Mouse (Mus musculus) heart, adult 9 months (tissue): ENCODE results near the gene Rnf150.
"Not testable (repeated sequence)": the region's sequence is repeated elsewhere in the genome, so short reads cannot be mapped to it uniquely, and the experiment has no call there.

Experiments used
- DNase-seq, 2 experiments: peaks; one replicate each; pipeline ENCODE4 v3.0.0; 2022; ENCODE audit warnings: low spot score in 2 of 2

Gene Rnf150

DNA sequence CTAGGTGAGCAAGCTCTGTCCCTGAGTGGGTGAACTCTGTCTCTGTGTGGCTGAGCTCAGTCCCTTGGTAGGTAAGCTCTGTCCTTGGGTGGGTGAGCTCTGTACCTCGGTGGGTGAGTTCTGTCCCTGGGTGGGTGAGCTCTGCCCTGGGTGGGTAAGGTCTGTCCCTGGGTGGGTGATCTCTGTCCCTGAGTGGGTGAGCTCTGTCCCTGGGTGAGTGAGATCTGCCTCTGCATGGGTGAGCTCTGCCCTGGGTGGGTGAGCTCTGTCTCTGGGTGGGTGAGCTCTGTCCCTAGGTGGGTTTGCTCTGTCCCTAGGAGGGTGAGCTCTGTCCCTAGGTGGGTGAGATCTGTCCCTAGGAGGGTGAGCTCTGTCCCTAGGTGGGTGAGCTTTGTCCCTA lies 213.5 kb downstream of the Rnf150 start:
- no peak for DNase-seq

DNA sequence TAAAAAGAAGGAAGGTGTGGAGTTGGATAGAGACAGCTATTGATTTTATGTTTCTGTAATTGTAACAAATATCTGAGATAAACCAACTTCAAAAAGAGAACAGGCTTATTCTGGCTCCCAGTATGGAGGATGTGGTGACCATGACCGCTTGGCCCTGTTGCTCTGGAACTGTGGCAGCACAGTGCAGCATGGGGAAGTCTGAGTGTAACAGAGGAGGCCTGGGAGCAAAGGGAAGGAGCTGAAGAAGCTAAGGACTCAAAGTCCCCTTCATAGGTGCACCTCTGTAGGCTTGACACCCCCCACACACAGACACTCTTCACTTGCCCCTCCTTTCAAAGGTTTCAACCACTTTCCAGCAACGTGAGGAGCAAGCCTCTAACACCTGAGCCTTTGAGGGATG lies 214.2 kb downstream of the Rnf150 start:
- DNase-seq, result no peak

DNA sequence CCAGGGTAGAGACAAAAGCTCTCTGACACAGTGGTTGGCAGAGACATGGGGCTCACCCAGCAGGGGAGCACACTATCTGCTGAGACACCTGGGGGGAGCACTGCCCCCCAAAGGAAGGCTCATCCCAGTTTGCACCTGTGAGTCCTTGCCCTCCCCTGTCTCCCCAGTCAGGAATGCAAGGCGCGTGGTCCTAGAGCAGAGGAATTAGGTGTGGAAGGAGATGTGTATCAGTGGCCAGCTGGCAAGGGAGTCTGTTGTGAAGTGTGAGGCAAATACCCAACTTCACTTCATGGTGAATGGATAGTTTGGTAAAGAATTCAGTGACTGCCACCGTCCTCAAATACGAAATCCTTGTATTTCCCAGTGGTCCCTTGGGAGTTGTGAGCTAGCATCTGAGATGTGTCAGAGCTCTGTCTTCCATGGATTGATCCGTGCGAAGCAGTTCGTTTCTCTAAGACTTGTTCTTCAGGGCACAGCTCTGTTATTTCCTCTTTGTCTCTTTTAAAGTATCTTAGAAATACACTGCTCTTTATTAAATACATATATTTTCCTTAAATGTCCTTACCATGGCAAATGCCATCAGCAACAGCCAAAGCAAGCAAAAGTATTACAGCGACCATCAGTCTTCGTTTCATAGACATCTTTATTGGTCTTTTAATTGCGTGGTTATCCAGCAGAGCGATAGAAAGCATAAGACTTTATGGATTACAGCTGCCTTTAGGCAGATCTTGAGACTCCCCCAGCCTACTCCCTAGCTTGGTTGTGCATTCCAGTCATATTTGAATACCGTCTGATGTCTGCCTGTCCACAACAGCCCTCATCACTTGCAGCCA lies 215.8 kb downstream of the Rnf150 start:
- no peak for DNase-seq

DNA sequence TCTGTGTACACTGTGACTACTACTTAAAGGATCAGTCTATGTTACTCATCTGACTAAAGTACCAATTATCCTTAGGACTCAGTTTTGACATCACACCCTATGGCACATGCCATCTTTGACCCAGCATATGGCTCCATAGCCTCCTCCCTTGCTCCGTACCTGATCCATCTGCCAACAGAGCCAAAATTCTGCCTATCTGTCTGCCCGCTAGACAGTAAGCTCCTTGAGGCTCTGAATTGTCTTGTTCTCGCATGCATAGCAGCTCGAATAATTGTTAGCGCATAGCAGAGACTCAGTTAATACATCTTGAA lies 216.3 kb downstream of the Rnf150 start:
- no peak for DNase-seq

DNA sequence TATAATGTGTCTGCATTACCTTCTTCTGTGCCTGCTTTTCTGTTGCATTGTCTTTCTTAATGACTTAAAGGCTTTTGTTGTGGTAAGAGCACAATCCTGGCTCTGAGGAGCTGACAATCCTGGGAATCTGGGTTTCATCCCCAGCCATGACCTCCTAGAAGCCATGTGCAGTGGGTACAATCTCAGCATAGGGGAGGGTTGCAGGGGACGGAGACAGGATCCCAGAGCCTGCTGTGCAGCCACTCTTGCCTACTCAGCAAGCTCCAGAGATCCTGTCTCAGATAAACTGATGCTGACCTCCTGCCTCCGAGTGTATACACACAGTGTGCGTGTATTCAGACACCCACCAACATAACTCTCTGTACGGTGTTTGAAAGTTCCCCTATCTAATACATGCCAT lies 218.1 kb downstream of the Rnf150 start:
- no peak for DNase-seq

DNA sequence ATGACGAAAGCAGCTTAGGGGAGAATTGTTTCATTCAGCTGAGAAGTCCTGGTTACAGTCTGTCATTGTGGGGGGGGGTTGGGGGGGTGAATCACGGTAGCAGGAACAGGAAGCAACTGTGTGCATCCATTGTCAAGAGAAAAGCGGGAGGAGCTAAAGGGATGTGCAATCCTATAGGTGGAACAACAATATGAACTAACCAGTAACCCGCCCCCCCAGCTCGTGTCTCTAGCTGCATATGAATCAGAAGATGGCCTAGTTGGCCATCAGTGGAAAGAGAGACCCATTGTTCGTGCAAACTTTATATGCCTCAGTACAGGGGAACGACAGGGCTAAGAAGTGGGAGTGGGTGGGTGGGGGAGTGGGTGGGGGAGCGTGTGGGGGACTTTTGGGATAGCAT lies 218.7 kb downstream of the Rnf150 start:
- DNase-seq, result not testable (repeated sequence)

DNA sequence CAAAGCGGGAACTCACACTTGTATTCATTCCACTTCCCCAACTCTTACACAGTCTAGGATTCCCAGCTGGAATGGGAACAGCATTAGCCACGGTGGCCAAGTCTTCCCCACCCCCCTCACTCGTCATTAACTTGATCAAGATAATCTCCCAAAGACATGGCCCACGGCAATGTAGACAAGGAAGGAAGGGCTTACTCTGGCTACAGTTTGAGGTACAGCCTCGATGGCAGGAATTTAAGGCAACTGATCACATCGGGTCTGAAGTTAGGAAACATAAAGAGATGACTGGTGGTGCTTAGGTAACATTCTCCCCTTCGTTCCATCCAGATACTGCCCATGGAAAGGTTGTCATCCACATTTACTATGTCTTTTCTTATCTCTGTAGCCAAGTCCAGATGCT lies 219.1 kb downstream of the Rnf150 start:
- DNase-seq, result no peak

DNA sequence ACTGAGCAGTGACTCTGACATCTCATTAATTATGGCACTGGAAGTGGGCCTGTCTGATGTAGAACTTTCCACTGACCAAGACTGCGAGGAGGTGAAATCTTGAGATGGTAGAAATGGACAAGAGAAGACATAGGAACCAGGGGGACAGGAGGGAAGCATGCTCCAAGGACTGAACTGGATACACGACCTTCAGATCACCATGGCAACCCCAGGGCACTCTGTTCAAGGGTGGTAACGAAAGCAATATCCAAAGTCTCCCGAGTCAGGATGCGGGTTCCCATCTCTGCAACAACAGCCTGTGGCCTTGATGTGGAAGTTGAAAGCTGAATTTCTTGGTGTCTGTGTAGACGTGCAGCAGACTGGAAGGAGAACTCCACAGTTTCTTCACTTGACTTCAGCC lies 220.3 kb downstream of the Rnf150 start:
- DNase-seq, result no peak

DNA sequence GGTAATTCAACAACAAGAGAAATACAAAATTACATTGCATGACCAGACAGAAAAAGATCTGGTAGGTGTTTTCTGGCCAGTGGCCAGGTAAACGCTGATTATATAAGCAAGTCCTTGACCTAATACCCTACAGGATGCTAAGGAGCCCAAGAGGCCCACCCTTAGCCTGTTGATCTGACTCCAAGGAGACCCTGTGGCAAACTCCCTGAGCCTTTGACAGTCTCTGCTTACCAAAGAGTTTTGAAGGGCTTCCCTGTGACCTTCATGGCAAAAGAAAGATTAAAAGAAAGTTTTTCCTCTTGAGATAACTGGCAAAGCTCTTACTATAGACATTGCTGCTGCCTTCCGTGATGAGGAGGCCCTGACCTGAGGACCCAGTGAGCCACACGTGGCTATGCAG lies 222.4 kb downstream of the Rnf150 start:
- no peak for DNase-seq

DNA sequence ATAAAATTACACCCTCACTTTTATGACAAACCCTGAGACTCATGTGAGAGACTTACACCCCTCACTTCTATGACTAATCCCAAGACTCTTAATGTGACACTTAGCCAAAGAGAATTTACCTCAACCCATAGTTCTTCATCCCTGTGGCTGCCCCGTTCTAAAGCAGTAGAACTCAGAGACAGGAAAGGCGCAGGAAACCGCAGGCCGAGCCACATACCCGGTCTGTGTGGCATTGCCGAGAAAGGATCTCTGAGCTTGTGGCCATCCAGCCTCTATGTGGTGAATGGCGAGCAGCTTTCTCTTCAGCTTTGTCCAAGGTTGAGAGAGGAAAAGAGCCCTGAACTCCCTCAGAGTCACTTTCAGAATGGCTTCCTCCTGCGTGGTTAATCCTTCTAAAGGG lies 223.5 kb downstream of the Rnf150 start:
- no peak for DNase-seq

DNA sequence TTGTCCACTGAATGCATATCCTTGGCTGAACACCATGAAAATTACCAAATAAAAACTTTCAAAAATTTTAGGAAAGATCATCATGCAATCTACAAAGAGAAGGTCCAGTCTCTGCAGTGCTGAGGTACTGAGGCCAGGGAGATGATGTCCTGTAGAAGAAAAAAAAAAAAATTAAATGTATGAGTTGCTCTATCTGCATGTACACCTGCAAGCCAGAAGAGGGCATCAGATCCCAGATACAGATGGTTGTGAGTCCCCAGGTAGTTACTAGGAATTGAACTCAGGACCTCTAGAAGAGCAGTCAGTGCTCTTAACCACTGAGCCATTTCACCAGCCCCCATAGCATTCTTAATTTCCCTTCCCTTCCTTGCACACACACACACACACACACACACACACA lies 224.4 kb downstream of the Rnf150 start:
- no peak for DNase-seq

DNA sequence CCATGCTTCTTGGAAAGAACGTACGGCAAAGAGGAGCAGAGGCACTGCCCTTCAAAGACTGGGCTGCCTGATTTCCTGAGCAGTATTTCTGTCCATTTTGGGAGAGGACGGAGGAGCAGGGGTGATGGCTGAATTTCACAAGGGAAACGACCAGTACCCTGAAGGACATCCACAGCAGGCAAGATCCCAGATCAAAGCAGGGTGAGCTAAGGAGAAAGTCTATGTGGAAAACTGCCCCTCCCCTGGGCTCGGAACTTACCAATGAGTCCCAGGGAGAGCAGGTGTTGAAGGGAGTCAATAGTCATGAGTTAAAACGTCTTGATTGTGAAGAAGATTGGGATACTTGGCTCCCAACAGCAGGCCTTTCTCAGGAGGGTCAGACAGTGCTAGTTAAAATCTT lies 225.0 kb downstream of the Rnf150 start:
- DNase-seq, result no peak

DNA sequence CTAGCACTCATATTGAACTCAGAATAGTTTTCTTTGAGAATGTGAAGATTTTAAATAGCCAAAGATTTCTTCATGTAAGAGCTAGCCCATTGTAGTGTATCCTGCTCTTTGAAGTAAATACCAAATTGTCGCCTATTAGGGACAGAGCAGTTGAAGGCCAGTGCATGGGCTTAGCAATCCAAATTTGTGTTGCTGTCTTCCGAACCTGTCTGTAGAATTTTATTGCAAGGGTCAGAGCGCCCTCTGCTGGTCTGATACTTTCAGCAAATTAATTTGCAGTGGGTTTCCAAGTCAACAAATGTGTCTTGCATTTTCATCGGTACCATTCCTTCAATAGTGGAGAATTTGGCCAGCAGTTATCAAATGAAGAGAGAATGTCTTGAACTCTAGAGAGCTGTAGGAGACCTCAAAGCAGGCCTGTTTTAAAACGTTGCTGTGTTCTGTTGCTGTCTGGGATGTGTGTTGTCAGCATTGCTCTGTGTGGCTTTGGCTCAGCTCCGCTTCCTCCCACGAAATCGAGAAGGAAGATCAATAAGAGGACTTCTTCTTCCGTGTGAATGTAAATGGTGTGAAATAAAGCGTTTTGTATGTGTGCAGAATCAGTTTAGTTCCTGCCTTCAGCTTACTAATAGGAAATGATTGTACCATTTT lies 226.3 kb downstream of the Rnf150 start:
- DNase-seq, result peak; percentile 49 to 87

DNA sequence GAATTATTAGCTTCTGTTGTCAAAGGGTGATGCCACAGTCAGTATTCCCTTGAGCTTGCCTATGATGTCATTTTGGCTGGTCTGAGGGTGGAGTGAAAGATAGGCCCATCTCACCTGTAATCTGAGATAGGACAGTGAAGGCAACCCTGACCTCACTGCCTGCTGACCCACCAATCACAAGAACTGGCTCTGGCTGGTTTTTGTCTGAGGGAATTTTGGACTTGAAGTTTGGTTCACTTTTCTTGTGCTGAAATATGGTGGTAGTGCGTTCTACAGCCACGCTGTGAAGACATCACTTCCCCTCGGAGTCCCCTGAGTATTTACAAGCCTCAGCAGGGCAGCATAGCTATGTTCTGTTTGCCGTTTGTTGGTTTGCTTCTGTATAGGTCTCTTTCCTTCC lies 227.3 kb downstream of the Rnf150 start:
- DNase-seq, result no peak

DNA sequence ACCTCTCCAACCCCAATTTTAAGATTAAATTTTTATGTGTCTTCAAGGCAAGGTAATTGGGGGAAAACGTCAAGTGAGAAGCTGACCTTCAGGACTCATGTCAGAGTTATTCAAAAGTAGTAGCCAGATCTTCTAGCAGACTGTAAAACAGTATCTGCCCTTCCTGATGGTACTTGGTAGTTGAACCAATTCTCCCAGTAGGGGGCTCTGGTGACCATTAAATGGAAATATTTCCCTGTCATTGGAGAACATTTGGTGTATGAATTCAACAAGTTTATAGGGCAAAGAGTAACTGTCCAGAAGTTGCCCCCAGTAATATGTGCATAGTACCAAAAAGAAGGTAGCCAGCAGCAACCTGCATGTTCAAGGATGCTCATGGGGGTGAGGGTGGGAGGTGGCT lies 236.9 kb downstream of the Rnf150 start:
- peak in 1 of 2 experiments; percentile 36 for DNase-seq

DNA sequence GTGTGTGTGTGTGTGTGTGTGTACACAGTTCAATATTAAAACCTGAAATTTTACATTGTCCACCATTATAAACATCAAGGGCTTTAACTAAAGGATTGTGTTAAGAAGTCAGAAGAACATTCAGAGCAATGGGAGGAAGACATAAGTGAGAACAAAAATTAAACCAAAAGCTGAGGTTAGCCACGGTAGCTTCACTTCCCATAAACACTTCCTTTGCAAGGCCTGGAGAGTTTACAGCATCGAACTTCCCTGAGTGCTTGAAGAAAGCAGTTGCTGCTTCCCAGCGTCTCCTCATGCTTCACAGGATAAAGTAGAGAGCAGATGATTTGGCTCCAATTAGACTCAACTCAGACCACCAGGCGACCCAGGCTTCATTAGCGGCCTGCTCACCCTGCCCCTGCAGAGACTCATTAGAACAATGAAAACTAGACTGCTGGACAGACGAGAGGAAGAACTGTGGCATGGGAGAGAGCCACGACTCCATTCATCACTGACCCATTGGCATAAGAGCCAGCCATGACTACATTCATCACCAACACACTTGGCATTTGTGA lies 239.9 kb downstream of the Rnf150 start:
- DNase-seq, result no peak

DNA sequence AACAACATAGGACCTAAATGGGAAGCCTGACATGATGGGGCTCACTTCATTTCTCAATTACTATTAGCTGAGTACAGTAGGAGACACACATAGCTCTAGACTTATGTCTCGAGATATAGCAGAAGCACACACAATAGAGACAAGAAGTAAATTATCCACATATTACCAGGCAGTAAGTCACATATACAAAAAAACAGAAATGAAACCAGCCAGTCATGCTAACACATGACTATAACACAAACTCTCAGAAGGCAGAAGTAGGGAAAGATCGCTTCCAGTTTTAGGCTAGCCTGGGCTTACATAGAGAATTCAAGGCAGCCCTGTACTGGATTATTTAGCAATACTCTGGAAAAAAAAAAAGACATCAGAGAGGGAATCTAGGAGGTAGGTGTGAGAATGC lies 240.8 kb downstream of the Rnf150 start:
- DNase-seq, result no peak

DNA sequence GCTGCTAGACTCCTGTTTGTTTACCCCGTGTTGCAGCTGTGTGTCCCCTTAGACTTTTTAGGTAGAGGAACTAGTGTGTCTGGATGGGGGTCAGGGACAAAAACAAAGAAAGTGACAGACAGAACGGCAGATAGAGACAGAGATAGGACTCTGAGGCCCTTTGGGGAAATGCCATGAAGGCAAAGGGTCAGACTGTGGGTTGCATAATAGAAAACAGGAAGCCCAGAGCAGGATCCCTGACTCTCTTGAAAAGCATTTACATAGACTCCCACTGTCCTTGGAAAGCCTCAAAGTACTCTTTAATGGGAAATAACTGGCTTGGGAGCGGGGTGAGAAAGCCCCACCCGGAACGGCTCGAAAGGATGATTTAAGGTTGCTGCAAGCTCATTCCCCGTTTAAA lies 246.6 kb downstream of the Rnf150 start:
- DNase-seq, result peak in 1 of 2 experiments; percentile 30

DNA sequence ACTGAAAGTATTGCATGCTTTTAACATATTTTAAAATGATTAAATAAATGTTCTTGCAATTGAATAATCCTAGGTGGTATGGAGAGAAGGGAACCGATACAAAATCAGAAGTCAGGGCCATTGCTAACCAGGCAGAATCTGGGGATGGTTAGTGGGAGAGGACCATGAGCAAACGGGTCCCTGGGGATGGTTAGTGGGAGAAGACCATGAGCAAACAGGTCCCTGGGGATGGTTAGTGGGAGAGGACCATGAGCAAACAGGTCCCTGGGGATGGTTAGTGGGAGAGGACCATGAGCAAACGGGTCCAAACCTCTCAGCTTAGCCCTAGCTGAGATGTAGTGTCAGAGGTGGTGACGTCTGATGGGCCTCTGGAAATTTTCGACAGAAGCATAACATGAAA lies 247.0 kb downstream of the Rnf150 start:
- DNase-seq, result no peak

DNA sequence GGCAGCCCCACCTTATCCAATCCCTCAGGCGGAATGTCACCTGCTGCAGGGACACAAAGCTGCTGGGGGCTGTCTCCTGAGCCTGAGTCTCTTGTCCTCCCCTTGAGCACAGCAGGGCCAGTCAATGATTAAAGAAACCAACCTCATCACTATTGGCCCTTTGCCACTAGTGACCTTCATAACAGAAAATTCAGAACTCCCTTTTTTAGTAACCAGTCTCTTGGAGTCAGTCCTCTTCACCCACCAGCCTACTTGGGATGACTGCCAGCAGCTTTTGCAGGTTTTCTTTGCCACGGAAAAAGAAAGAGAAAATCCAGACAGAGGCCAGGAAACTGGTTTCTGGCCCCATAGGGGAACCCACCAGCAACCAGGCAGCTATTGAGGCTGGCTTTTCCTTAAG lies 271.9 kb downstream of the Rnf150 start:
- DNase-seq, result no peak

DNA sequence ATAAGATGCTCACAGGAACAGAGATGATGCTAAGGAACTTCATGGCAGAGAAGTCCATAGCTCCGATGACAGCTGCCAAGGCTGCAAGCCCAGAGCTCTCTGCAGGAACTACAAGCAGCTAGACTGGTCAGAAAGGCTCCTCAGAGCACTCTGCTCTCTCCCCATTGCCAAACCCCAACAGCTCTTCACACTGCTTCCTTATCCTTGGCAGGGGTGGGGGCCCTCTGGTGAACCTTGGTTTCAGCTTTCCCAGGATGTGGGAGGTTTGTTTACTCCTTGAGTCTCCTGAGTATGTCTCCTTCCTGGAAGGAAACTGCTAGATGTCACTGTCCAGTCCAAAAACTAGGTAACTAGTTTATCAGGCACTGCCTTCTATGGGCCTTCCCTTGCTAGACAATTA lies 276.9 kb downstream of the Rnf150 start:
- DNase-seq, result peak in 1 of 2 experiments; percentile 39

DNA sequence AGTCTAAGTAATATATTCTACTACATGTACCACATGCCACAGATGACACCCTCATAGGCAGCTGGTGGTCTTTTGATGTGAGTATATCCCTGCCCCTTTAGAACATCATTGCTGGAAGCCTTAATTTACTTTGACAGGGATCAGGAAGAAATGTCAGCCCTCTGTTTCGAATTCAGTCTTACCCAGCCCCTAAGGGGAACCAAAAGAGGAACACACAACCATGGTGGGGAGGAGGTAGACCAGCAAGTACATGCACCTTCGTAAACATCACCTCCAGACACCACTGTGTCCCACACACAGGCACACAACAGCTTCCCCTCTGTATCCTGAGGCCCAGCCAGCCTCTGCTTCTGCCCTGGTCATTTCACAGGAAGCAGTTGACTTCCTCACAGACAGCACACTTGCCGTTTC lies 277.6 kb downstream of the Rnf150 start:
- peak in 1 of 2 experiments; percentile 24 for DNase-seq
